9 mouse cellular contexts compared by ENCODE assay signal in the genomic region with DNA sequence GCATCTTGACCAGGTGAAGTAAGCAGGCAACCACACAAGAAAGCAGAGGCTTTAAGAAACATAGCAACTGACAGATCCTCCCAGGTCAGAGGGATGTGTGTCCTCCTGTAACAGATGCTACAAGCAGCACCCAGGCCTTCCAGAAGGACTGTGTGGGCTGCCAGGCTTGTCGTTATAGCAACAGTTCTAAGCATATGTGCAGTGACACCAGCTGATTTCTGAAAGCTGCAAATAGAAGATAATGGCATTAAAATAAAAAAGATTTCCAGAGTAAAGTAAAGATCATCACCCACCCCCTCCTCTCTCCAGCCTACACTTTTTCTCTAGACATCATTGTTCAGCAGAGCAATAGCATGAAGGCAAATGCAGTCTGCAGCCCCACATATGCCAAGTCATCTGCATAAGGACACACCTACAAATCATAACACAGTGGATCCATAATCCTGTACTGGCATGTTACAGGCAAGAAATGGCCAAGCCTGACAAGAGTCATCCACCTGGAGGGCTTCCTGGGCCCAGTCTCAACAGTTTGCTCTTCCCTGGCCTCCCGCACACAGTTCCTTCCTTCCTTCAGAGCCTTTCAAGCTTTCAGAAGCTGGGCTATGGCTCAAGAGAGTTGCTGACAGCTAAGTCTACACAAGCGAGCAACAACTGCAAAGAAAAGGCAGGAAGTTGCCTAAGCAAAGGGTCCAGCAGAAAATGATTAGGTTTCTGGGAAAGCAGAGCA.
A peak's percentile ranks its signal among the peaks of the same experiment; 100 is the strongest.
DNase-seq lines count a peak whose midpoint lies in the region; ATAC-seq and TF ChIP-seq lines count a peak whose summit lies in the region.
"Had no signal": no experiment of that assay in that cellular context is flagged by ENCODE, and none has a peak within 500 bp of the region (broad histone marks: within the 10 kb centered on the region; RNA-seq: fewer than 3 reads in every experiment).

No protein-coding gene starts in this region.

- H3K27me3 ChIP-seq in heart, embryonic 16.5 days (ENCODE audit: control insufficient read depth, insufficient read depth, low read length) = no peaks in the 10 kb centered on the region
- H3K27me3 ChIP-seq in heart, adult 2 months (ENCODE audit: control insufficient read depth, insufficient read depth, low read length) = no peaks in the 10 kb centered on the region
- H3K27me3 ChIP-seq: neural tube, embryonic 13.5 days had no signal

- no peak for DNase-seq in heart, postnatal 14 days
- DNase-seq in cerebellum, adult 18-20 months = peak; percentile 55 to 64
- DNase-seq in left cerebral cortex, postnatal 4 days = peak; percentile 46
- DNase-seq in embryo, embryonic 9.5 days (ENCODE audit: extremely low spot score) = no peak
- DNase-seq in adrenal gland, postnatal 14 days = no peak
- DNase-seq in heart, adult 2 months = no peak

- ATAC-seq in heart, embryonic 16.5 days (replicated peaks; ENCODE audit: extremely low read depth, insufficient read depth, low FRiP score) = no peak
- peak; percentile 56 for ATAC-seq in granulocyte monocyte progenitor cell, adult 5-6 weeks (replicated peaks; ENCODE audit: poor library complexity, severe bottlenecking)

- no peak for TF ChIP-seq POLR2A in heart, adult 2 months (IDR thresholded peaks at IDR 0.05; ENCODE audit: insufficient read depth, low read depth, low read length)

- H3K79me2 ChIP-seq in heart, adult 2 months (replicated peaks; ENCODE audit: control insufficient read depth, insufficient read depth, low read length) = peaks cover 6% of the 10 kb centered on the region; the same call in 1 of the 2 replicates

- H3K4me1 ChIP-seq in heart, embryonic 16.5 days (ENCODE audit: control insufficient read depth, insufficient read depth, low read length) = peaks cover 50% of the 10 kb centered on the region
- peaks cover 27% of the 10 kb centered on the region for H3K4me1 ChIP-seq in heart, adult 2 months (ENCODE audit: control insufficient read depth, insufficient read depth, low read length)

- no peak for TF ChIP-seq EP300 in heart, adult 2 months (IDR thresholded peaks at IDR 0.05; ENCODE audit: insufficient read depth, low read depth, low read length)

- intact Hi-C loops in heart, postnatal 14 days (cut with DNase I) = no loop called here
- intact Hi-C loops in left cerebral cortex, postnatal 4 days (cut with DNase I) = no loop called here
- intact Hi-C loops in heart, adult 2 months (cut with DNase I) = no loop called here

- WGBS in heart, embryonic 16.5 days = 43% methylated on average over 3 of the region's 3 CpGs
- 33% methylated on average over 3 of the region's 3 CpGs for WGBS in heart, adult 2 months

- peak overlapping the region; percentile 41 for H3K27ac ChIP-seq in heart, embryonic 16.5 days (ENCODE audit: low read length)
- no peak overlapping the region; the same call in 1 of the 2 replicates for H3K27ac ChIP-seq in heart, adult 2 months
- H3K27ac ChIP-seq: neural tube, embryonic 13.5 days had no signal

- H3K4me3 ChIP-seq in heart, embryonic 16.5 days (ENCODE audit: low read length) = no peak overlapping the region
- H3K4me3 ChIP-seq in heart, adult 2 months = no peak overlapping the region
- H3K4me3 ChIP-seq: neural tube, embryonic 13.5 days had no signal

- H3K4me2 ChIP-seq in heart, embryonic 16.5 days (ENCODE audit: low read depth, low read length) = no peak overlapping the region
- H3K4me2 ChIP-seq: neural tube, embryonic 13.5 days had no signal

- H3K9ac ChIP-seq in heart, embryonic 16.5 days (ENCODE audit: low read length) = no peak overlapping the region
- H3K9ac ChIP-seq in heart, adult 2 months (ENCODE audit: low read depth, low read length) = no peak overlapping the region
- H3K9ac ChIP-seq: neural tube, embryonic 13.5 days had no signal

- H3K9me3 ChIP-seq in heart, embryonic 16.5 days (replicated peaks; ENCODE audit: control insufficient read depth, low read length) = no peaks in the 10 kb centered on the region
- H3K9me3 ChIP-seq: neural tube, embryonic 13.5 days had no signal

- TF ChIP-seq CTCF in heart, adult 2 months (IDR thresholded peaks at IDR 0.05) = no peak

- no peaks in the 10 kb centered on the region for H3K36me3 ChIP-seq in heart, embryonic 16.5 days (ENCODE audit: control insufficient read depth, insufficient read depth)
- H3K36me3 ChIP-seq in heart, adult 2 months (ENCODE audit: control insufficient read depth, insufficient read depth, low read length) = peaks cover 19% of the 10 kb centered on the region
- H3K36me3 ChIP-seq: neural tube, embryonic 13.5 days had no signal

Comparison
In these comparisons a context has a peak if more than half of its experiments do, and no peak if none do; other contexts are left out.
1. DNase-seq: peak in cerebellum, adult 18-20 months (2 of 2) and left cerebral cortex, postnatal 4 days (single experiment); none in heart, postnatal 14 days (0 of 2), embryo, embryonic 9.5 days (single experiment), adrenal gland, postnatal 14 days (single experiment) and heart, adult 2 months (0 of 2).